Mouse (Mus musculus) kidney, adult 2 months (tissue): ENCODE results near the gene Slc25a30. TPM values are rescaled to one million over a fixed set of nuclear protein-coding genes. Genes with fewer than 3 reads are reported as not detected.

Experiments
- DNase-seq: peaks from one replicate; pipeline ENCODE4 v3.0.0; 2021
- H3K27ac ChIP-seq: fragments of 200-500 bp; 2 replicates; pipeline ENCODE4 v1.5.1; 2012; ENCODE audit warnings: low read depth, low read length, control low read depth, inconsistent platforms; ENCODE audit not compliant: insufficient read depth
- H3K27me3 ChIP-seq: fragments of 200-500 bp; replicated peaks from 2 replicates; pipeline ENCODE4 v1.6.1; 2012; ENCODE audit warnings: mild to moderate bottlenecking, moderate library complexity, low read length, inconsistent platforms; ENCODE audit not compliant: control insufficient read depth, insufficient read depth
- H3K36me3 ChIP-seq: fragments of 200-500 bp; 2 replicates; pipeline ENCODE4 v1.6.1; 2012; ENCODE audit warnings: mild to moderate bottlenecking, moderate library complexity, low read length, inconsistent platforms; ENCODE audit not compliant: control insufficient read depth, insufficient read depth
- H3K4me1 ChIP-seq: fragments of 200-500 bp; 2 replicates; pipeline ENCODE4 v1.6.1; 2011; ENCODE audit warnings: low read length; ENCODE audit not compliant: control insufficient read depth, insufficient read depth
- H3K4me3 ChIP-seq: fragments of 200-500 bp; 2 replicates; pipeline ENCODE4 v1.5.1; 2011; ENCODE audit warnings: mild to moderate bottlenecking, low read depth, low read length, control low read depth; ENCODE audit not compliant: insufficient read depth
- CTCF ChIP-seq: fragments of 200-500 bp; conservative IDR thresholded peaks from 2 replicates; pipeline ENCODE4 v1.5.1; 2011; ENCODE audit warnings: low read depth, mild to moderate bottlenecking, control low read depth, low read length, moderate library complexity, mixed read lengths; ENCODE audit not compliant: insufficient read depth, insufficient read length
- POLR2A ChIP-seq: fragments of 200-500 bp; IDR thresholded peaks from one replicate; pipeline ENCODE4 v1.6.1; 2011; ENCODE audit warnings: low read depth, low read length, control low read depth
- WGBS: fragments of 180-500 bp; shearing (Covaris S2); methylation state at CpG from one replicate; pipeline ENCODE4 v1.1.7; 2018; 5-methylcytosine and 5-hydroxymethylcytosine counted together
- polyA plus RNA-seq: library from polyadenylated mRNA; depleted of rRNA; stranded (reverse); fragments of >200 nt; gene quantifications from 2 replicates; pipeline ENCODE4 v1.2.3, GENCODE M21; 2012; rRNA removed

Gene Slc25a30
- polyA plus RNA-seq = 26.3 and 29.6 TPM in 2 replicates

DNA sequence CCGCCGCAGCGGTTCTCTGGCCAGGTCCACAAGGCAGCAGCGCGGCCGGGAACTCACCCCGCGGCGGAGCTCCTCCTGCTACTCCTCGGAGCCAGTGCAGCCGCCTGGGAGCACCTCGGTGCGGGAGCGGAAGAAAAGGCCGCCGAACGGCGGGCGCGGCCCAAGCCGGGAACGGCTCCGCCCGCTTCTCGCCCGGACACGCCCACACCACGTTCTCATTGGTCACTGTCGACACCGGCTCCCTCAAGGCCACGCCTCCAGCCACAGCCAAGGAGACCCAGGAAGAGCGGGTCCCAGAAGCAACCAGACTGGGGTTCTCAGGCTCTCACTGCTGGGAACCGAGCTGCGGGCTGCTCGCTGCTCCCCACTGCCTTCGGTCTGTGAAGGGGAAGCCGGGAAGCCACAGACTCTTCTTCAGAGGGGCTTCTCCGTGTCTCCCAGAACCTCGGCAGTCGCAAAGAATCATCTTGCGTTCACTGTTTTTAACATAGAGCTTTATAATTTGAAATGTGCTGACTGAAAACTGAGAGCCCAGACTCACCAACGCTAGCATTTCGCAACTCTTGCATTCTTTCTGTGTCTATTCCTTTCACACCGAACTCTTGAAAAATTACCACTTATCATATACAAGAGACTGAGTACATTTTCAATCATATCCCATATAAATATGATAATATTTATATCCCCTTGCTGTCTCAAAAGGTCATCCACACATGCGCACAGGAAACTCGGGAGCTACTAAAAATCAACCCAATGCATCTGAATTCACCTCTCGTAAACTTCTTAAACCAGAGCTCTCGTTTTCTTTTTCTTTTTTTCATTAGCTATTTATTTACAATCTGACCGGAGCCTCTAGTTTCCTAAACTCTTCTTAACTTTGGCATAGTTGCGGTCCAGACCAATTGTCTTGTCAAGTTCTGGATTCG lies at the start of gene Slc25a30:
Gene Slc25a30, minus strand, starts transcription at position 170 of the 926 bp plus-strand sequence.
- H3K4me3 ChIP-seq = peak within 1 kb of the TSS; percentile 78
- whole genome bisulfite sequencing = 4% methylated on average over 51 of the region's 51 CpGs

DNA sequence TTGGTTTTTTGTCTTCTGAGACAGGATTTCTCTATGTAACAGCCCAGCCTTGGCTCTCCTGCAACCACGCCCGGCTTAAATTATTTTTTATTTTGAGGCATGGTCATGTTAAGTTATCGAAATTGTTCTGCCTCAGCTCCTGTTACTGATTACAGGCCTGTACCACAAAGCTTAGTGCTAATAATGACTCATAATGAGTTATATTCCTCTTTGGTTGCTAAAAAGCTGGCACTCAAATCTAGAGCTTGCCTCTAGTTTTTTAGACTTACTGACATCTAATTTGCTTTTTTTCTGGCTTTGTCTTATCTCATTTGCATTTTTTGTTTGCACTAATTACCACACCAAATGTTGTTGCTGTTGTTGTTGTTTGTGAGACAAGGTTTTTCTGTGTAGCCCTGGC lies 49.7 kb upstream of the Slc25a30 start:
- no peak overlapping the region for H3K27ac ChIP-seq
- no peak for DNase-seq
- no peaks in the 10 kb centered on the region for H3K36me3 ChIP-seq
- no peak overlapping the region for H3K4me3 ChIP-seq
- H3K4me1 ChIP-seq = peaks cover 21% of the 10 kb centered on the region; the same call in 1 of the 2 replicates
- H3K27me3 ChIP-seq = no peaks in the 10 kb centered on the region
- WGBS = 91% methylated on average over 3 of the region's 3 CpGs
- no peak for TF ChIP-seq POLR2A
- no peak for TF ChIP-seq CTCF

More for the DNA sequence above, at the start of gene Slc25a30:
- TF ChIP-seq POLR2A (peak; percentile 88), CTCF (no peak)
- Histone ChIP-seq H3K27me3 (no peaks in the 10 kb centered on the region), H3K4me1 (peaks cover 6% of the 10 kb centered on the region; the same call in 1 of the 2 replicates), H3K36me3 (no peaks in the 10 kb centered on the region), H3K27ac (peak within 1 kb of the TSS; percentile 79)
- DNase-seq = peak; percentile 99

DNA sequence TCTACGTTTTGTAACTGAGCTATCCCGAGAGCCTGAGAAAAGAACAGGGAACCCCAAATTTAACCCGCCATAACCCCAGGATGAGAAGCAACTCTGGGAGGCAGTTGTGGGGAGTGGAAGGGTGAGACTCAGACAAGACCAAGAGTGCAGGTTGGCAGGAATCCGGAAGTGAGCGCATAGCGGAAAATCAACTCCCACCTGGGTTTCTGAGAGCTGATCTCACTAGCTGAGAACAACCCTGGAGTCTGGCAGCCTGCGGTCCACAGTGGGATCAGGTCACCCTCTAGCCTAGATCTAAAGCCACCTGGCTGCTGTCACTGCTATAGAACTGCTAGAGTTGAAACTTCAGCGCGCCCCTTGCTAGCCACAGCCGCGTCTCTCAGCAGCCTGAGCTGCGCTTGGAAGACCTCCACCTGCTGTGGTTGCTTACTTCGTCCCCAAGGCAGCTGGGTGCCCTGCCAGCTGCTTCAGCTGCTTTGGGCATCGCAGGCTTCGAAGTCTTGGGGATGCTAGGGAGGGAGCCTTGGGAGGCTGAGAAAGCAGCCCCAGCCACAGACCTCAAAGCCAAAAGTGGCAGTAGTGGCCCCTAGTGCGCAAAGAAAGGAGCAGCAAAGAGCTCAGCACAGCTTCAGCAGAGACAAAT lies 48.0 kb upstream of the Slc25a30 start:
- H3K36me3 ChIP-seq = no peaks in the 10 kb centered on the region
- H3K4me3 ChIP-seq = peak overlapping the region; percentile 47
- peak overlapping the region; percentile 93 for H3K27ac ChIP-seq
- peaks cover 21% of the 10 kb centered on the region; the same call in 1 of the 2 replicates for H3K4me1 ChIP-seq
- TF ChIP-seq POLR2A (peak; percentile 25), CTCF (peak; percentile 41)
- no peaks in the 10 kb centered on the region for H3K27me3 ChIP-seq
- under 1% methylated on average over 16 of the region's 16 CpGs for WGBS
- DNase-seq = peak; percentile 86

DNA sequence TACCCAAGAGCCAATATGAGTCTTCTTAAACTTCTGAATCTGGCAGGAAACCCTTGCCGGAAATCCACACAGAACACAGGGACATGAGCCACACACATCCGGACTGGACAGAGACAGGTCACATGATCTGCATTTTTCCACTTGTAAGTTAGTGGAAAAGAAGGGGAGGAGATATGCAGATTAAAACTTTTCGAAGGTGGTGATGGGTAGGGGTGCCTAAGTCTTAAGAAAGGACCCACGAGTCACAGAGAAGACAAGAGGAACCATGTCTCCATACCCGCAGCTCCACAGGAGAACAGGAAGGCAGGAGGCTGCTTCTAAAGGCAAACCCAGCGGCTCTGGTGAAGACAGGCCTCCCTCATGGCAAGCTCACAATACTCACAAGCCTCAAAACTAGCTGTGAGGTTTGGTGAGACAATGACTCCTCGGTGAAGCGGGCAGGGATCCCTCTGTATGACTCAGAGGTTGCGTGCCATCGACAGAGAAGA lies 47.5 kb upstream of the Slc25a30 start:
- H3K4me1 ChIP-seq = peaks cover 21% of the 10 kb centered on the region; the same call in 1 of the 2 replicates
- H3K27me3 ChIP-seq = no peaks in the 10 kb centered on the region
- peak; percentile 97 for DNase-seq
- WGBS = under 1% methylated on average over 10 of the region's 10 CpGs
- no peaks in the 10 kb centered on the region for H3K36me3 ChIP-seq
- TF ChIP-seq POLR2A = peak; percentile 72
- no peak for TF ChIP-seq CTCF
- H3K4me3 ChIP-seq = peak overlapping the region; percentile 47
- peak overlapping the region; percentile 93 for H3K27ac ChIP-seq

DNA sequence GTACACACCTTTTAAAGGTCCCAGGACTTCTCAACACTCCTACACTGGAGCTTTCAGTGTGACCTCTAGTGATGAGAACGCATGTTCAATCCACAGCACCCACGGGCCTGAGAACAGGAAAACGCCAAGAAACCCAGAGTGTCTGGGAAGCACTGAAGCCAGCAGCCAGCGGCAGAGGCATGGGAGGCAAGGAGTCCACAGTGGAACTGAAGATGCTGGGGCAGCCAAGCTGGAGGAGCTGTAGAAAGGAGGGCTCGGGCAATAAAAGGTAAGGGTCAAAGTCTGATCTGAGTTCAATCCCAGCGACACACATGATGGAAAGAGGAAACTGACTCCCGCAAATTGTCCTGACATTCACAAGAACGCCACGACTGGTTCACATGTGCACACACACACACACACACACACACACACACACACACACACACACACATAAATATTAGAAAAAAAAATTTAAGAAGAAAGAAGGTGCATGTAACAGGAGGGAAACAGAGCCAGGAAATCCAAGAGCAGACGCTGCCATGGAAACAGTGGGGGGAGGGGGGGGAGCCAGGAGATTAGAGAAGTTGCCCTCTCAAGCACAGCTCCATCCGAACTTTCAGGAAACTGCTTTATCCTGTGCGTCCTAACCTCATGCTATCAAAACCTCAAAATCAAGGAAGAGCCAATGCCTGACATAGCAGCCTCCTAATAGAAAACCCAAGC lies 46.9 kb upstream of the Slc25a30 start:
- TF ChIP-seq POLR2A (no peak), CTCF (no peak)
- Histone ChIP-seq H3K4me1 (peaks cover 22% of the 10 kb centered on the region; the same call in 1 of the 2 replicates), H3K4me3 (peak overlapping the region; percentile 46), H3K27ac (peak overlapping the region; percentile 93), H3K27me3 (no peaks in the 10 kb centered on the region), H3K36me3 (no peaks in the 10 kb centered on the region)
- peak; percentile 81 for DNase-seq
- WGBS = 3% methylated on average over 12 of the region's 12 CpGs

DNA sequence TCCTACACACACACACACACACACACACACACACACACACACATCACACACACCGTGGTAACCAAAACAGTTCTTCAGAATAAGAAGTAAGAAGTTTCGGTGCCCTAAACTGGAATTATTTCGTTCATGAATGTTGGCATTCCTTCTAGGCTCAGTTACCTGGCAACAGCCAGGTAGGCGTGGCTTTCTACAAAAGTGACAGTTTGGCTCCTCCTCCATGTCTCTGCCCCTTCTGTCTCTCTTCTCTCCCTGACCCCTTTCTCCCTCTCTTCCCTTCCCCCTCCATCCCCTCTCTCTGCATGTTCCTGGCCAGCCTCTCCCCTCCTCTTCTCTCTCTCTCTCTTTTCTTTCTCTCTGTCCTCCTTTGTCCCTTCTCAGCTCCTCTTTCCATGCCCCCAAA lies 46.1 kb upstream of the Slc25a30 start:
- TF ChIP-seq POLR2A (no peak), CTCF (no peak)
- Histone ChIP-seq H3K27me3 (no peaks in the 10 kb centered on the region), H3K27ac (peak overlapping the region; percentile 93), H3K36me3 (no peaks in the 10 kb centered on the region), H3K4me1 (peaks cover 29% of the 10 kb centered on the region), H3K4me3 (peak overlapping the region; percentile 46; the same call in 1 of the 2 replicates)
- WGBS = 21% methylated on average over 4 of the region's 4 CpGs
- peak; percentile 73 for DNase-seq
